ENCODE assay signal across 20 mouse cellular contexts in the genomic region with DNA sequence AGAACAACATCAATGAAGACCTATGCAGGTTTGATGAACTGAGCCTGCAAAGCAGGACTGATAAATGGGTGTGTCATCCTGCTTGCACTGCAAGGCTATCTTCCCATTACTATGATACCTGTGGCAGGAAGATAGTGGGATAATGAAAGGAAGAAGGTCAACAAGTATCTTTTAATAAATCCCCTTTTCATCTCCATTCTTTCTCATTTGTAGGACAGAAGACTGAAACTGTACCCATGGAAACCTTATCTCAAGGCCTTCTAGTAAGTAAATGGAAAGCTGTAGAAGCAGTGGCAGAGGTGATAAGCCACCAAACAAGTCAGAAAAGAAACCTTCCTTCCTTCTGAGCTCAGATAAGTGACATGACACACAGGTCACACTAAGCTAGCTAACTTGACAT.
DNase-seq lines count a peak whose midpoint lies in the region; ATAC-seq lines count a peak whose summit lies in the region.
"Had no signal": no experiment of that assay in that cellular context is flagged by ENCODE, and none has a peak within 500 bp of the region (broad histone marks: within the 10 kb centered on the region; RNA-seq: fewer than 3 reads in every experiment).

No protein-coding gene starts in this region.

- H3K9ac ChIP-seq in liver, embryonic 13.5 days = peak overlapping the region; percentile 10; the same call in 1 of the 2 replicates
- no peak overlapping the region for H3K9ac ChIP-seq in stomach, embryonic 15.5 days
- no peak overlapping the region for H3K9ac ChIP-seq in hindbrain, embryonic 14.5 days

- DNase-seq in MEL-GATA-1-ER (ENCODE audit: extremely low read depth, low read depth) = peak; percentile 83
- DNase-seq in liver, embryonic 13.5 days = peak; percentile 34
- DNase-seq in retina, postnatal 1 day = no peak
- no peak for DNase-seq in hindbrain, embryonic 14.5 days (ENCODE audit: low spot score)
- DNase-seq in kidney, adult 18-20 months = no peak
- DNase-seq in kidney, adult 11 months = no peak
- DNase-seq: adrenal gland, postnatal 36 days; cerebellum, adult 9-11 months; embryo, embryonic 11 days; kidney, postnatal 10 days; left cerebral cortex, postnatal 4 days; lung, postnatal 10 days; midbrain, embryonic 14.5 days; right cerebral cortex, postnatal 25 days; thymus, postnatal 36 days had no signal

- no peaks in the 10 kb centered on the region for H3K9me3 ChIP-seq in erythroblast, embryonic 14.5 days (ENCODE audit: control insufficient read depth, low read length)
- H3K9me3 ChIP-seq in liver, embryonic 13.5 days (replicated peaks) = no peaks in the 10 kb centered on the region
- H3K9me3 ChIP-seq in stomach, embryonic 15.5 days = no peaks in the 10 kb centered on the region
- no peaks in the 10 kb centered on the region for H3K9me3 ChIP-seq in hindbrain, embryonic 14.5 days (ENCODE audit: control insufficient read depth, low read length)
- H3K9me3 ChIP-seq: heart, embryonic 10.5 days; hindbrain, embryonic 10.5 days had no signal

- peak overlapping the region; percentile 11 for H3K4me3 ChIP-seq in erythroblast, embryonic 14.5 days (replicated peaks)
- H3K4me3 ChIP-seq in liver, embryonic 13.5 days (replicated peaks) = peak overlapping the region; percentile 0
- no peak overlapping the region for H3K4me3 ChIP-seq in stomach, embryonic 15.5 days (replicated peaks)
- no peak overlapping the region for H3K4me3 ChIP-seq in hindbrain, embryonic 14.5 days (replicated peaks; ENCODE audit: low read length)
- H3K4me3 ChIP-seq: heart, embryonic 10.5 days; hindbrain, embryonic 10.5 days; layer of hippocampus, adult 2 months had no signal

- peaks cover 31% of the 10 kb centered on the region for H3K36me3 ChIP-seq in erythroblast, embryonic 14.5 days (ENCODE audit: control insufficient read depth)
- H3K36me3 ChIP-seq in liver, embryonic 13.5 days = peaks cover 18% of the 10 kb centered on the region
- H3K36me3 ChIP-seq in stomach, embryonic 15.5 days = no peaks in the 10 kb centered on the region
- no peaks in the 10 kb centered on the region for H3K36me3 ChIP-seq in hindbrain, embryonic 14.5 days (replicated peaks; ENCODE audit: control insufficient read depth, insufficient read depth)

- H3K4me2 ChIP-seq in liver, embryonic 13.5 days = peak overlapping the region; percentile 42
- H3K4me2 ChIP-seq in stomach, embryonic 15.5 days = no peak overlapping the region
- no peak overlapping the region for H3K4me2 ChIP-seq in hindbrain, embryonic 14.5 days (replicated peaks)

- ATAC-seq in liver, embryonic 13.5 days (ENCODE audit: low read depth) = peak; percentile 80
- ATAC-seq in stomach, embryonic 15.5 days (ENCODE audit: insufficient read depth, low FRiP score, low read depth) = peak; percentile 82
- ATAC-seq in hindbrain, embryonic 14.5 days (ENCODE audit: low FRiP score) = no peak

- peak overlapping the region; percentile 93 for H3K27ac ChIP-seq in liver, embryonic 13.5 days
- no peak overlapping the region for H3K27ac ChIP-seq in stomach, embryonic 15.5 days
- H3K27ac ChIP-seq in hindbrain, embryonic 14.5 days = no peak overlapping the region
- H3K27ac ChIP-seq: heart, embryonic 10.5 days; hindbrain, embryonic 10.5 days; layer of hippocampus, adult 2 months had no signal

- H3K4me1 ChIP-seq in erythroblast, embryonic 14.5 days (ENCODE audit: control insufficient read depth) = peaks cover 78% of the 10 kb centered on the region
- peaks cover 72% of the 10 kb centered on the region for H3K4me1 ChIP-seq in liver, embryonic 13.5 days (replicated peaks)
- no peaks in the 10 kb centered on the region for H3K4me1 ChIP-seq in stomach, embryonic 15.5 days
- no peaks in the 10 kb centered on the region for H3K4me1 ChIP-seq in hindbrain, embryonic 14.5 days (replicated peaks; ENCODE audit: control insufficient read depth, insufficient read depth, low read length)
- H3K4me1 ChIP-seq: hindbrain, embryonic 10.5 days had no signal

- H3K27me3 ChIP-seq in erythroblast, embryonic 14.5 days (ENCODE audit: control insufficient read depth) = no peaks in the 10 kb centered on the region
- no peaks in the 10 kb centered on the region for H3K27me3 ChIP-seq in liver, embryonic 13.5 days
- H3K27me3 ChIP-seq in stomach, embryonic 15.5 days (replicated peaks) = no peaks in the 10 kb centered on the region
- H3K27me3 ChIP-seq in hindbrain, embryonic 14.5 days (ENCODE audit: control insufficient read depth, insufficient read depth, low read length) = no peaks in the 10 kb centered on the region

Comparison
In these comparisons a context has a peak if more than half of its experiments do, and no peak if none do; other contexts are left out.
1. DNase-seq: peak in MEL-GATA-1-ER (single experiment) and liver, embryonic 13.5 days (single experiment); none in retina, postnatal 1 day (single experiment), hindbrain, embryonic 14.5 days (single experiment), kidney, adult 18-20 months (single experiment) and kidney, adult 11 months (single experiment).
2. H3K4me3 ChIP-seq: peak in erythroblast, embryonic 14.5 days (single experiment) and liver, embryonic 13.5 days (single experiment); none in stomach, embryonic 15.5 days (single experiment) and hindbrain, embryonic 14.5 days (single experiment).